Mouse (Mus musculus): ENCODE measurements around the gene Mapre3. TPM values are rescaled to one million over a fixed set of nuclear protein-coding genes. Genes with fewer than 3 reads are reported as not detected.

Mapre3 gene
- polyA plus RNA-seq, 1 experiment from 2014 or later: 16.3 TPM

GRCm38 (mm10) chr5:30886209-30886608, 71.8 kb downstream of the Mapre3 start:
- no peak overlapping the region for H3K9ac ChIP-seq
- peak overlapping the region; percentile 87; the same call in 1 of the 2 replicates for H3K4me2 ChIP-seq
- H3K4me3 ChIP-seq: no peak overlapping the region; the same call in 1 of the 2 replicates
- H3K27ac ChIP-seq: peak overlapping the region; percentile 96; the same call in 1 of the 2 replicates
- H3K9me3 ChIP-seq (replicated peaks): no peaks in the 10 kb centered on the region
- H3K4me1 ChIP-seq (replicated peaks): peaks cover 22% of the 10 kb centered on the region
- no peak for ATAC-seq (replicated peaks; ENCODE audit: insufficient number of reproducible peaks, insufficient read depth, low FRiP score, low read depth)
- 39% methylated on average over 4 of the region's 4 CpGs for WGBS
- H3K36me3 ChIP-seq: 0 out of 2 replicates have a peak, but pooled peaks cover 2% of the 10 kb centered on the region
- no peaks in the 10 kb centered on the region for H3K27me3 ChIP-seq

GRCm38 (mm10) chr5:30886731-30887130, 72.3 kb downstream of the Mapre3 start:
- Histone ChIP-seq H3K27ac (peak overlapping the region; percentile 96), H3K4me2 (peak overlapping the region; percentile 87), H3K9me3 (replicated peaks) (no peaks in the 10 kb centered on the region), H3K4me1 (replicated peaks) (peaks cover 22% of the 10 kb centered on the region), H3K9ac (peak overlapping the region; percentile 76), H3K36me3 (peaks cover 7% of the 10 kb centered on the region; the same call in 1 of the 2 replicates), H3K27me3 (no peaks in the 10 kb centered on the region), H3K4me3 (peak overlapping the region; percentile 89)
- WGBS: 44% methylated on average over 5 of the region's 5 CpGs
- no peak for ATAC-seq (replicated peaks; ENCODE audit: insufficient number of reproducible peaks, insufficient read depth, low FRiP score, low read depth)

GRCm38 (mm10) chr5:30887331-30887761, 72.9 kb downstream of the Mapre3 start:
- Histone ChIP-seq H3K4me1 (replicated peaks) (peaks cover 22% of the 10 kb centered on the region), H3K27ac (peak overlapping the region; percentile 96), H3K9ac (peak overlapping the region; percentile 76), H3K4me2 (peak overlapping the region; percentile 87), H3K4me3 (peak overlapping the region; percentile 89), H3K27me3 (no peaks in the 10 kb centered on the region), H3K36me3 (peaks cover 13% of the 10 kb centered on the region; the same call in 1 of the 2 replicates), H3K9me3 (replicated peaks) (no peaks in the 10 kb centered on the region)
- under 1% methylated on average over 19 of the region's 19 CpGs for WGBS
- ATAC-seq (replicated peaks; ENCODE audit: insufficient number of reproducible peaks, insufficient read depth, low FRiP score, low read depth): peak; percentile 45

GRCm38 (mm10) chr5:30887858-30888336, 73.5 kb downstream of the Mapre3 start:
- Histone ChIP-seq H3K36me3 (peaks cover 19% of the 10 kb centered on the region; the same call in 1 of the 2 replicates), H3K4me2 (peak overlapping the region; percentile 87), H3K27me3 (no peaks in the 10 kb centered on the region), H3K27ac (peak overlapping the region; percentile 96), H3K9ac (peak overlapping the region; percentile 84), H3K9me3 (replicated peaks) (no peaks in the 10 kb centered on the region), H3K4me1 (replicated peaks) (peaks cover 22% of the 10 kb centered on the region), H3K4me3 (peak overlapping the region; percentile 89)
- peak; percentile 82 for ATAC-seq (replicated peaks; ENCODE audit: insufficient number of reproducible peaks, insufficient read depth, low FRiP score, low read depth)
- WGBS: under 1% methylated on average over 28 of the region's 28 CpGs

- Histone ChIP-seq H3K36me3 (peaks cover 25% of the 10 kb centered on the region), H3K4me1 (replicated peaks) (peaks cover 22% of the 10 kb centered on the region), H3K9me3 (replicated peaks) (no peaks in the 10 kb centered on the region), H3K4me2 (peak within 1 kb of the TSS; percentile 87), H3K27ac (peak within 1 kb of the TSS; percentile 96), H3K4me3 (peak within 1 kb of the TSS; percentile 89), H3K27me3 (no peaks in the 10 kb centered on the region), H3K9ac (peak within 1 kb of the TSS; percentile 84)
- peak; percentile 86 for ATAC-seq (replicated peaks; ENCODE audit: insufficient number of reproducible peaks, insufficient read depth, low FRiP score, low read depth)
- under 1% methylated on average over 42 of the region's 42 CpGs for WGBS
These were observed 74.1 kb downstream of the Mapre3 start, which contains the start of gene Agbl5 for GRCm38 (mm10) chr5:30888337-30889087. Agbl5 (plus strand) TSS chr5:30888694.

- Histone ChIP-seq H3K4me2 (peak overlapping the region; percentile 87), H3K4me1 (replicated peaks) (peaks cover 22% of the 10 kb centered on the region)
- under 1% methylated on average over 36 of the region's 42 CpGs for WGBS
These were observed 74.8 kb downstream of the Mapre3 start for GRCm38 (mm10) chr5:30889088-30889754.

GRCm38 (mm10) chr5:30890375-30890774, 75.9 kb downstream of the Mapre3 start:
- ATAC-seq (replicated peaks; ENCODE audit: insufficient number of reproducible peaks, insufficient read depth, low FRiP score, low read depth): no peak
- peak overlapping the region; percentile 87 for H3K4me2 ChIP-seq
- peak overlapping the region; percentile 84; the same call in 1 of the 2 replicates for H3K9ac ChIP-seq
- no peaks in the 10 kb centered on the region for H3K27me3 ChIP-seq
- peaks cover 22% of the 10 kb centered on the region for H3K4me1 ChIP-seq (replicated peaks)
- H3K4me3 ChIP-seq: peak overlapping the region; percentile 89
- peaks cover 39% of the 10 kb centered on the region for H3K36me3 ChIP-seq
- peak overlapping the region; percentile 96; the same call in 1 of the 2 replicates for H3K27ac ChIP-seq
- no peaks in the 10 kb centered on the region for H3K9me3 ChIP-seq (replicated peaks)
- 78% methylated on average over 7 of the region's 7 CpGs for WGBS

More at GRCm38 (mm10) chr5:30889088-30889754, 74.8 kb downstream of the Mapre3 start:
- H3K9me3 ChIP-seq (replicated peaks): no peaks in the 10 kb centered on the region
- peak overlapping the region; percentile 89 for H3K4me3 ChIP-seq
- peak overlapping the region; percentile 96 for H3K27ac ChIP-seq
- H3K36me3 ChIP-seq: peaks cover 32% of the 10 kb centered on the region
- ATAC-seq (replicated peaks; ENCODE audit: insufficient number of reproducible peaks, insufficient read depth, low FRiP score, low read depth): peak; percentile 45
- H3K9ac ChIP-seq: peak overlapping the region; percentile 84
- H3K27me3 ChIP-seq: no peaks in the 10 kb centered on the region

GRCm38 (mm10) chr5:30901860-30902259, 87.4 kb downstream of the Mapre3 start:
- Histone ChIP-seq H3K27ac (no peak overlapping the region), H3K27me3 (no peaks in the 10 kb centered on the region), H3K9me3 (replicated peaks) (no peaks in the 10 kb centered on the region), H3K4me3 (no peak overlapping the region), H3K4me1 (replicated peaks) (peaks cover 23% of the 10 kb centered on the region), H3K9ac (no peak overlapping the region), H3K36me3 (peaks cover 35% of the 10 kb centered on the region), H3K4me2 (no peak overlapping the region)
- 89% methylated on average over 5 of the region's 5 CpGs for WGBS
- no peak for ATAC-seq (replicated peaks; ENCODE audit: insufficient number of reproducible peaks, insufficient read depth, low FRiP score, low read depth)

GRCm38 (mm10) chr5:30907413-30908059, 93.1 kb downstream of the Mapre3 start, which contains the start of gene Ost4:
Ost4 (minus strand) TSS chr5:30907788.
- H3K4me3 ChIP-seq: peak within 1 kb of the TSS; percentile 64
- peak; percentile 93 for ATAC-seq (replicated peaks; ENCODE audit: insufficient number of reproducible peaks, insufficient read depth, low FRiP score, low read depth)
- H3K27ac ChIP-seq: peak within 1 kb of the TSS; percentile 95
- peak within 1 kb of the TSS; percentile 88 for H3K4me2 ChIP-seq
- no peaks in the 10 kb centered on the region for H3K27me3 ChIP-seq
- no peaks in the 10 kb centered on the region for H3K9me3 ChIP-seq (replicated peaks)
- H3K36me3 ChIP-seq: peaks cover 26% of the 10 kb centered on the region
- peaks cover 61% of the 10 kb centered on the region for H3K4me1 ChIP-seq (replicated peaks)
- WGBS: under 1% methylated on average over 58 of the region's 58 CpGs
- peak within 1 kb of the TSS; percentile 73 for H3K9ac ChIP-seq

- Histone ChIP-seq H3K4me3 (peak overlapping the region; percentile 64), H3K36me3 (peaks cover 24% of the 10 kb centered on the region), H3K9ac (peak overlapping the region; percentile 73), H3K27ac (peak overlapping the region; percentile 95), H3K9me3 (replicated peaks) (no peaks in the 10 kb centered on the region), H3K4me1 (replicated peaks) (peaks cover 69% of the 10 kb centered on the region), H3K27me3 (no peaks in the 10 kb centered on the region), H3K4me2 (peak overlapping the region; percentile 88)
- peak; percentile 43 for ATAC-seq (replicated peaks; ENCODE audit: insufficient number of reproducible peaks, insufficient read depth, low FRiP score, low read depth)
- WGBS: 28% methylated on average over 13 of the region's 13 CpGs
These were observed 94.2 kb downstream of the Mapre3 start for GRCm38 (mm10) chr5:30908426-30909299.

Data from heart, embryonic 15.5 days (tissue).